In genomic region chr5:23513468-23513867, GRCm38 (mm10) we compare ENCODE assay signal across 25 mouse cellular contexts.
DNase-seq lines count a peak whose midpoint lies in the region; ATAC-seq lines count a peak whose summit lies in the region.
"Had no signal": no experiment of that assay in that cellular context is flagged by ENCODE, and none has a peak within 500 bp of the region (broad histone marks: within the 10 kb centered on the region; RNA-seq: fewer than 3 reads in every experiment).

No protein-coding gene starts in this region.

- ATAC-seq in kidney, embryonic 14.5 days (ENCODE audit: low FRiP score, low TSS enrichment): no peak
- ATAC-seq: activated CD4-positive, CD25-positive, alpha-beta regulatory T cell, adult 4 months; forebrain, embryonic 14.5 days; forebrain, postnatal 0 days had no signal

- no peaks in the 10 kb centered on the region for H3K27me3 ChIP-seq in kidney, embryonic 14.5 days (ENCODE audit: control insufficient read depth, insufficient read depth, low read length)
- H3K27me3 ChIP-seq: embryonic facial prominence, embryonic 12.5 days; embryonic facial prominence, embryonic 15.5 days; heart, embryonic 13.5 days; hindbrain, embryonic 12.5 days; hindbrain, embryonic 15.5 days had no signal

- no peak overlapping the region for H3K4me3 ChIP-seq in kidney, embryonic 14.5 days (ENCODE audit: low read length)
- H3K4me3 ChIP-seq: embryonic facial prominence, embryonic 12.5 days; embryonic facial prominence, embryonic 15.5 days; heart, adult 2 months; heart, embryonic 10.5 days; heart, embryonic 13.5 days; hindbrain, embryonic 12.5 days; hindbrain, embryonic 15.5 days had no signal

- WGBS in kidney, embryonic 14.5 days: 94% methylated on average over 13 of the region's 13 CpGs

- no peaks in the 10 kb centered on the region for H3K9me3 ChIP-seq in kidney, embryonic 14.5 days (ENCODE audit: control insufficient read depth, low read length)
- H3K9me3 ChIP-seq: embryonic facial prominence, embryonic 12.5 days; embryonic facial prominence, embryonic 15.5 days; heart, embryonic 10.5 days; heart, embryonic 13.5 days; hindbrain, embryonic 12.5 days; hindbrain, embryonic 15.5 days had no signal

- DNase-seq in heart, adult 11 months: peak; percentile 81
- DNase-seq in heart, postnatal 36 days: no peak
- peak; percentile 38 for DNase-seq in kidney, adult 18-20 months
- DNase-seq in kidney, adult 9 months: peak; percentile 46
- DNase-seq in kidney, postnatal 4 days: no peak
- DNase-seq in kidney, postnatal 14 days: peak; percentile 51
- no peak for DNase-seq in frontal cortex, adult 2 months (ENCODE audit: extremely low spot score in 1 of 2, low spot score in 1 of 2)
- DNase-seq: adrenal gland, postnatal 10 days; adrenal gland, postnatal 36 days; cerebellum, adult 18-20 months; cerebellum, adult 9-10 months; cerebellum, postnatal 14 days; forebrain, postnatal 0 days; gastrocnemius, postnatal 25 days; heart, adult 2 months; heart, postnatal 14 days had no signal

- no peak overlapping the region for H3K27ac ChIP-seq in kidney, embryonic 14.5 days (ENCODE audit: low read depth, low read length)
- H3K27ac ChIP-seq: embryonic facial prominence, embryonic 12.5 days; embryonic facial prominence, embryonic 15.5 days; heart, adult 2 months; heart, embryonic 10.5 days; heart, embryonic 13.5 days; hindbrain, embryonic 12.5 days; hindbrain, embryonic 15.5 days had no signal

- H3K4me1 ChIP-seq in kidney, embryonic 14.5 days (ENCODE audit: control insufficient read depth, insufficient read depth, low read length): no peaks in the 10 kb centered on the region
- H3K4me1 ChIP-seq: embryonic facial prominence, embryonic 15.5 days had no signal

- no peak overlapping the region for H3K9ac ChIP-seq in kidney, embryonic 14.5 days (ENCODE audit: low read depth, low read length)
- H3K9ac ChIP-seq: embryonic facial prominence, embryonic 12.5 days; embryonic facial prominence, embryonic 15.5 days; forebrain, postnatal 0 days; heart, embryonic 13.5 days; hindbrain, embryonic 12.5 days; hindbrain, embryonic 15.5 days had no signal

- intact Hi-C loops in heart, postnatal 36 days (cut with DNase I): no loop called here

- H3K4me2 ChIP-seq in kidney, embryonic 14.5 days (replicated peaks; ENCODE audit: low read depth, low read length): no peak overlapping the region
- H3K4me2 ChIP-seq: embryonic facial prominence, embryonic 12.5 days; embryonic facial prominence, embryonic 15.5 days; heart, embryonic 13.5 days; hindbrain, embryonic 12.5 days; hindbrain, embryonic 15.5 days had no signal

- peaks cover 32% of the 10 kb centered on the region for H3K36me3 ChIP-seq in kidney, embryonic 14.5 days (ENCODE audit: control insufficient read depth, insufficient read depth, low read length)

Comparison
In these comparisons a context has a peak if more than half of its experiments do, and no peak if none do; other contexts are left out.
1. DNase-seq: peak in heart, adult 11 months (single experiment), kidney, adult 18-20 months (single experiment), kidney, adult 9 months (single experiment) and kidney, postnatal 14 days (single experiment); none in heart, postnatal 36 days (0 of 2), kidney, postnatal 4 days (0 of 2) and frontal cortex, adult 2 months (0 of 2).